Mouse (Mus musculus) layer of hippocampus, adult 8-10 months (tissue): ENCODE results near the gene Tcea2. TPM values are rescaled to one million over a fixed set of nuclear protein-coding genes. Genes with fewer than 3 reads are reported as not detected.

Experiments used
- DNase-seq, 2 experiments: peaks; one replicate each; pipeline ENCODE4 v3.0.0; 2022; ENCODE audit warnings: low spot score in 2 of 2
- total RNA-seq, 4 experiments: library from RNA; stranded (reverse); gene quantifications; 2 replicates each; pipeline ENCODE4 v1.2.4; 2022

The Tcea2 gene
- total RNA-seq, 4 experiments from 2014 or later: 53.6 to 71.8 (median 69.3) TPM

DNA sequence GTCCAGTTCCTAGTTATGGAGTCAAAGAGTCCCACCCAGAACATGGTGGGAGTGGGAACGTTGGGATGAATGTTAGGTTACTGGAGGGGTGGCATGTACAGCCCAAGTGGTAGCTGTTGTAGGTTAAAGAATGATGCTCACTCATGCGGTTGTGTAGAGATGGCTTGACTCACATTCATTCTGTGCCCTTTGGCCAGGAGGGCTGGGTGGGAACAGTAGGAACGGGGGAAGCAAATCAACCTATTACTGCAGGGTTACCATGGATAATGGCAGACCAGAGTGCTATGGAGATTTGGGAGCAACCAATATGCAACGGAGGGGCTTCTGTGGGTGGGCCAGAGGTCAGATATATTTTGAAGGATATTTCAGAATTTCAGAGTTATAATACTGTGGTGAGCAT is 5.2 kb upstream of the Tcea2 start:
- no peak for DNase-seq

GRCm38 (mm10) chr2:181675454-181675853 is 4.7 kb upstream of the Tcea2 start:
- peak in 1 of 2 experiments; percentile 50 for DNase-seq

- DNase-seq: no peak
These were observed 3.7 kb upstream of the Tcea2 start for GRCm38 (mm10) chr2:181676424-181676823.

- DNase-seq: no peak
These were observed 2.9 kb upstream of the Tcea2 start for GRCm38 (mm10) chr2:181677096-181677754.

- no peak for DNase-seq
These were observed 2.4 kb upstream of the Tcea2 start for GRCm38 (mm10) chr2:181677755-181678098.

DNA sequence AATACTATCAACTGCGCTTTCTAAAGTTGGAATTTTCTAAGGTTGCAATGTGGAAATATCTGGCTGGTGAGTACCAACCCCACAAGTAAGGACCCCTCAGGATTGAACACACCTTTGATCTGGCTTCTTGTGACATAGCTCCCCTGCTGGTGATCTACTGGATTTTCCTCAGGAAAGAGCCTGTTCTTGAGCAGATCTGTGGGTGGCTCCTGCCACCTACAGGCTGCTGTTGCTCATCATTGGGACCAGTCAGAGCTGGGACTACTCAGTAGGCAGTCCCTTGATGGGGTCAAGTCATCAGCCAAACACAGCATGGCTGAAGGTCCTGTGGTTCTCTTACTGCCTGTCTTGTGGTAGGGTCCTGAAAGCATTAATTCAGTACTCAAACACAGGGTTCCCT is 1.3 kb upstream of the Tcea2 start:
- DNase-seq: peak; percentile 81 to 84

GRCm38 (mm10) chr2:181680716-181681117 is 607 bp downstream of the Tcea2 start:
- DNase-seq: no peak

DNA sequence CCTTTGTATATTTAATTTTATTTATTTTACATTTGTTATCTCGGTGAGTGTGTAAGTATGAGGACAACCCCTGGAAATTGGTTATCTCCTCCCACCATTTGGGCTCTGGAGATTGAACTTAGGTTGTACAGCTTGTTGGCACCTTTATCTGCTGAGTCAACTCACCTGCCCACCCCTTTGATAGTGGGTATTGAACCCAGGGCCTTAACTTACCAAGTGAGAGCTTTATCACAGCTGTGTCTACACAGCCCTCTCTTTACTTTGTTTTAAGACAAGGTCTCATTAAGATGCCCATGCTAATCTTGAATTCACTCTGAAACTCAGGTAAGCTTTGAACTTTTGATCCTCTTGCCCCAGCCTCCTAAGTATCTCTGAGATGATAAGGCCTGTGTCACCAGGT is 1.9 kb downstream of the Tcea2 start:
- no peak for DNase-seq

DNA sequence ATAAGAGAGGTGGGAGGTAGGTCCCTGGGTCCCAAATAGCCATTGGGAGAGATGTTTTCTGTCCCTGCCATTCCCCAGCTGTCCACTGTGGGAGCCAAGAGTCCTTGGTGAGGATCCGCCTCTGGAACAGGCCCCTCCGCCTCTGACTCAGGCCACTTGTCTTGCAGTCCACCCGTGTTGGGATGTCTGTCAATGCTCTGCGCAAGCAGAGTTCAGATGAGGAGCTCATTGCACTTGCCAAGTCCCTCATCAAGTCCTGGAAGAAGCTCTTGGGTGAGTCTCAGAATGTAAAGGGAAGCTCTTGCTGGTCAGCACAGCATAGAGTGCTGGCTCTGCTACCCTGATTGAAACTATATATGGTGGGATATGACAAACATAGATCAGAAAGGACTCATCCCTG is 3.3 kb downstream of the Tcea2 start:
- DNase-seq: no peak

DNA sequence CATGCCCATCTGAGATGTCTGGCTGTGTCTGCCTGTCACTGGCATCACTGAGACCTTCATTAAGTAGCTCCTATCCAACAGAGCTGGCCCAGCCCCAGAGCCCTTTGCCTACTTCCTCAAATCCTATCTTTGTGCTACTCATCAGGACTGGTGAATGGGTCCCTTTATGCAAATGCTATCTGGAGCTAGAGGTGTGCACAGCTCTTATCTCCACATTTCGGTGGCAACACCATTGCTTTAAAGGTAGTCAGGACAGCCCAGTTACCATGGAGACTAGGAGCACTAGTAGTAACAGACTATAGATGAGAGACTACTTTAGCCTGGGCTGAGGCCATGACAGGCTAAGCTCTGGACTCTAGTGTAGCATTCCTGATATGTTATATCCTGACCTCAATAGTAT is 4.6 kb downstream of the Tcea2 start:
- DNase-seq: no peak

- DNase-seq: no peak
These were observed 5.6 kb downstream of the Tcea2 start for GRCm38 (mm10) chr2:181685686-181686085.

DNA sequence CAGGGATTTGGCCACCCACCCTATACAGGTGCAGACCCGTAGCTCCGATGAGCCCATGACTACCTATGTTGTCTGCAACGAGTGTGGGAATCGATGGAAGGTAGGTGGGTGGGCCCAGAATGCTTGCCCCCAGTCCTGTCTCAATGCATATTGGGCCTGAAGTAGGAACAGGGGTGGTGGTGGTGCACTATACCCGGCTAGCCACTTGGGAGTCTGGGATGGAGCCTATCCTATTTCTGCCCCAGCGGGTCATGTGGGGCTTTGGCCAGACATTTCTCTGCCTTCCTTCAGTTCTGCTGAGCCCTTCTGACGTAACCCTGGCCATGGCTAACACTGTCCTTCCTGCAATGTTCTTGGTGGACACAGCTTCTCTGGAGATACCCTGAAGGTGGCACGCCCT is 7.5 kb downstream of the Tcea2 start:
- DNase-seq: no peak

- DNase-seq: no peak
These were observed 9.5 kb downstream of the Tcea2 start for GRCm38 (mm10) chr2:181689466-181690160.

- no peak for DNase-seq
These were observed 11.0 kb downstream of the Tcea2 start for GRCm38 (mm10) chr2:181691083-181691482.

GRCm38 (mm10) chr2:181691571-181691970 is 11.5 kb downstream of the Tcea2 start:
- no peak for DNase-seq

GRCm38 (mm10) chr2:181692304-181692703 is 12.2 kb downstream of the Tcea2 start:
- DNase-seq: no peak

- peak in 1 of 2 experiments; percentile 72 for DNase-seq
These were observed 13.5 kb downstream of the Tcea2 start, which contains the start of gene Rgs19 for GRCm38 (mm10) chr2:181693339-181694280. TSS of gene Rgs19 (minus strand) at chr2:181693977.

GRCm38 (mm10) chr2:181694581-181694980 is 14.5 kb downstream of the Tcea2 start:
- no peak for DNase-seq

DNA sequence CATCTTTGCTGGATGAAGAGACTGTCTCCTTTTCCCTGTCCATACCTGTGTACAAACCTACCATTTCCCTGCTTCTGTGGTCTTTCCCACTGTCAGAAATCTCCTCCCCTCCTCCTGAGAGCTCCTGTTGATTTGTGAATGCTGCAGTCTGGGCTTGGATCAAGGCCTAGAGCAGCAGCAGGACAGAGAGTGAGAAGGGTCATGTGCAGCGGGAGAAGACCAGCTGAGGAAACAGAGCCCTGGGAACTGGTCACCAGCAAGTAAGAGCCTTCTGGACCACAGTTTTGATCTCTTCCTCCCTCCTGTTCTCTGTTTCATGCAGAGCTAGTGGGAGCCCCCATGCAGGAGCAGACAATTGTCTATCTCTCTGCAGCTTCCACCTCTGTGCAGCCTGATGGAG is 15.7 kb downstream of the Tcea2 start:
- no peak for DNase-seq

GRCm38 (mm10) chr2:181696801-181697420 is 16.8 kb downstream of the Tcea2 start:
- DNase-seq: no peak

GRCm38 (mm10) chr2:181698241-181698640 is 18.1 kb downstream of the Tcea2 start, which contains the start of gene Lkaaear1:
TSS of gene Lkaaear1 (minus strand) at chr2:181698442.
- no peak for DNase-seq
